Mouse (Mus musculus) activated CD4-positive, CD25-positive, alpha-beta regulatory T cell, adult 4 months (primary cell): ENCODE data around the gene Kcnk13. TPM values are rescaled to one million over a fixed set of nuclear protein-coding genes. Genes with fewer than 3 reads are reported as not detected.

Source experiments
- ATAC-seq: one replicate; pipeline ENCODE4 v1.8.0; 2017
- polyA plus RNA-seq, 2 experiments: library from polyadenylated mRNA; unstranded; fragments of 100-300 nt; shearing (Covaris generic); gene quantifications; one replicate each; pipeline ENCODE4 v1.2.1; 2017

The Kcnk13 gene
- polyA plus RNA-seq, 2 experiments from 2014 or later: not detected

DNA sequence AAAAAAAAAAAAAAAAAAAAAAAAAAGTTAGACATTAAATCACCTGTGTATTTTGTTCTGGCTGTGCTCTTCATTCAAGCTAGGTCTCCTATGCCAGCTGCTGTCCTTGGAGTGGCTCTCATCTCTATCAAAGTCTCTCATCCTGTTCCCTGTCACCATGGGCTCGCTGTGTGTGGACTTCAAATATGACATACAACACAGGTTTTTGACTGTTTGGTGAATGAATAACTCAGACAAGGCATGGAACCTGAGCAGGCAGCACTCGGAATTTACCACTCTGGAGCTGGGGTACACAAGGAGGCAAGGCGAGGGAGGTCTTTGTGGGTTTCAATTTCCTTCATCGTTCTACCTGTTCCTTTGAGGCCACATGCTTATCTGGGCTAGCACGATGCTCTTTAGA lies 50.8 kb downstream of the Kcnk13 start:
- no peak for ATAC-seq

- ATAC-seq: no peak
These were observed 53.4 kb downstream of the Kcnk13 start for GRCm38 (mm10) chr12:100017709-100018108.

DNA sequence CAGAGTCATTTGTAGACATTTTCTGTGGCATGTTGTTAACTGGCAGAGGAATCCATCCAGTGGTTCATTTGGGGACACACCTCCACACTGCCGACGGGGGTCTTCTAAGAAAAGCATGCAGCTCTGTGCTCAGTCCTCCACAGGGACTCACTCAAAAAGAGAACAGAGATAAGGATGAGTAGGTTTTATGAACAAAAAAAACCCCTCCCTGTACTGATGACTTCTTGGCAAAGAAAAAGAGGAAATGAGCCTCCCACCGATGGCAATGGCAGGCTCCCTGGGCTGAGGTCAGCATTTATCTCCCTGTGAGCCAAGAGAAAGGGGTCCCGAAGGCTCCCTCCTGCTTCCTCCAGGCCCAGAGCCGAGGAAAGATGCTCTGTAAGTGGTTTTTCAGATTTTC lies 58.2 kb downstream of the Kcnk13 start:
- ATAC-seq: no peak

DNA sequence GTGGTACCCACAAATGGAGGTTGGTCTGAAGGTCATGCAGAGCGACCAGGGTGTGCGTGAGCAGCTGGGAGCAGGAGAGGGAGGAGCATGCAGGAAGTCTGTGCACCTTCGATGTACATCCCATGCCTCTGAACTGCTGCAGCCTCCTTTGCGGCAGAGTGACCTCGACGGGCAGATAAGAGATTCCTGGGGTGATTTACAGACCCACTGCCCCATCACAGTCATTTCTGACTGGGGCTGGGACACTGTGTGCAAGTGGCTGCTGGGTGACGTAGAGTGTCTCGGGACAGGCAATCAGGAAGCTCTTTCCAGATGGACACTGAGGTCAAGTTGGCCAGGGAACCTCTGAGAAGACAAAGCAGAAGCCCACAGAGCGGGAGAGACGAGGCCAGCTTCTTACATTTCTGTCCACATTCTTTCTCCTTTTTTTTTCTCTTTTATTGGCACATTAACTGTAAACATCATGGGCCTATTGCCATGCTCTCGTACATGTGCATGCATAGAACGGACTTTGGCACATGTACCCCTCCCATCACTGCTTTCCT lies 59.6 kb downstream of the Kcnk13 start:
- no peak for ATAC-seq

- ATAC-seq: no peak
These were observed 61.4 kb downstream of the Kcnk13 start for GRCm38 (mm10) chr12:100025675-100026074.

GRCm38 (mm10) chr12:100026715-100027245 lies 62.5 kb downstream of the Kcnk13 start:
- no peak for ATAC-seq

DNA sequence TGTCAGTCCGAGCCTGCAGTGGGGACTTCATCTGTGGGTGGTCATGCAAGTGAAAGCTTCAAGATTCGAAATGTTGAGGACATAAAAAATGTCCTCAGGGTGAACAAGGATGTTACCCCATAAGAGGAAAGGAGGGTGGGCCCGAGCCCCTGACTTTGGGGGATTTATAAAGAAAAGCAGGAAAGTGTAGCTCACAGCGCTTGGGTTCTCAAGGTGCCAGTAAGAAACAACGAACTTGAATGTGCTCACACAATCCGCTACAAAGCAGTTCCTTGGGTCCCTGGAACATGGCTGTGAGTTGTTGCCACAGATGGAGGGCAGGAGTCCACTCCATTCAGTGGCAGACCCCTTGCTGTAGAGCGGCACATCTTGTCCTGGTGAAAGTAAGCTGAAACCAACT lies 63.0 kb downstream of the Kcnk13 start:
- ATAC-seq: no peak

DNA sequence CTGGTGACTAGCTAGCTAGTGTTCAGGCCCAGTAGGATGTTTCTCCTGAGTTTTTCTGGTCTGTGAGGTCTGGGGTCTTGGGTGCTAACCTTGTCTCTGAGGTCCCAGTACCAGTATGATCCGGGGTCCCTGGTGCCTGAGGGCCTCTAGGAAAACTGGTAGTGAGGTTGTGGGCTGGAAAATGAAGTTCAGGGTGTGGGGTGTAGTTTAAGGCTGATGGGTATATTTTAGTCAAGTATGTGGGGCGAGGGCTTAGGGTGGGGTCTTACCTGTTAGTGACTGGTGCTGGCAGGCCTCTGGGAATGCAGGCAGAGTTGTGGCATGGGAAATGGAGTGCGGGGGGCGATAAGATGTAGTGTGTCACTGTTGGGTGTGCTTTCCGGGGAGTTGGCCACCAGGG lies 67.4 kb downstream of the Kcnk13 start:
- no peak for ATAC-seq

- no peak for ATAC-seq
These were observed 68.2 kb downstream of the Kcnk13 start for GRCm38 (mm10) chr12:100032521-100032920.

GRCm38 (mm10) chr12:100038741-100039262 lies 74.5 kb downstream of the Kcnk13 start:
- no peak for ATAC-seq

DNA sequence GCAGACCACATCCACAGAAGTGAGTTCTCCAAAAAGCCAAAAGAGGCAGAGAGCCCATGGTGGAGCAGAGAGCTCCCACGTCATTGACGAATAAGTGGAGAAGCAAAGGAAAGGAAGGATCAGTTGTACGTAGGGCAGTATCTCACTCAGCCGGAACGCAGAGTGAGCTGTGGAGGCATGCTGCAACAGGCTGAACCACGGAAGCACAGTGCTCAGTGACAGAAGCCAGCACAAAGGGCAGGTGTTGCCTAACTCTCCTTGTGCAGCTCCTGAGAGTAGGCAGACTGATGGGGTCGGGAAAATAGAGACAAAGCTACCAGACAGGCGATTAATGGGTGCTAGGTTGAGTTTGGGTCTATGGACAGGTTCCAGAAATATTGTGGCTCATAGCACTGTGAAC lies 77.8 kb downstream of the Kcnk13 start:
- no peak for ATAC-seq

- no peak for ATAC-seq
These were observed 80.4 kb downstream of the Kcnk13 start for GRCm38 (mm10) chr12:100044704-100045103.

DNA sequence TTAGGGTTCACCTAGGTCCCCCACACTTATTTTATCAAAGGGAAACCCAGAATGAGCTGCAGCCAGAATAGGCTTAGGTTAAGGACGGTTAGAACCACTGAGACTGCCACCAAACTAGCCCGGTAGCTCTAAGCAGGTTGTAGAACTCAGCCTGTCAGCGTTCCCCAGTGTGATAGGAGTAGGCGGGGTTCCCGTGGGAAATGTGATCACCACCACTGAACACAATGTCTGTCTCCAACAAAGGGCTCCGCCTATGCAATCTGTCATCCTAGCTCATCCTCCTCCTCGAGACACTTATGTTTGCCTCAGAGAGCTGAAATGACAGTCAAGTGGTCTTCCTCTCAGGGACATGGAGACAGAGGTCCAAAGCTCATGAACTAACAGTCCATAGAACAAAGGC lies 86.3 kb downstream of the Kcnk13 start:
- no peak for ATAC-seq

DNA sequence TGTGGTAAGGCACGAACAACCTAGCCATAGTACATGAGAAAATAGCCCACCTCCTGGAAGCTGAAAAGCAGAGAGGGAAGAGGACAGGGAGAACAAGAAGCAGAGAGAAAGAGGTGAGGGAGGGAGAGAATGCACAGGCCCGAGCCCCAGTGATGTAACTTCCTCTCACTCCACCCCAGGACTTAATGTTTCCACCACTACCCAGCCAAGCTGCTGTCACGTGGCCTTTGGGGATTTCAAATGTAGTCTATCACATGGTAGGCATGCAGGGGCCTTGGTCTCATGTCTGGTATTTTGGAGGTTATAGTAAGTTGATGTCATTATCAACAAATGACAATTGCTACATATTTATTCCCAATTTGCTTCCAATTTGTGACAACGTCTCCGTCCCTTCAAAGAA lies 89.3 kb downstream of the Kcnk13 start:
- ATAC-seq: no peak

GRCm38 (mm10) chr12:100061071-100061470 lies 96.8 kb downstream of the Kcnk13 start:
- ATAC-seq: no peak

- no peak for ATAC-seq
These were observed 97.5 kb downstream of the Kcnk13 start for GRCm38 (mm10) chr12:100061826-100062225.

- ATAC-seq: no peak
These were observed 98.3 kb downstream of the Kcnk13 start for GRCm38 (mm10) chr12:100062584-100062983.

GRCm38 (mm10) chr12:100065109-100065508 lies 100.8 kb downstream of the Kcnk13 start:
- ATAC-seq: no peak

- ATAC-seq: no peak
These were observed 103.2 kb downstream of the Kcnk13 start for GRCm38 (mm10) chr12:100067477-100067876.

- no peak for ATAC-seq
These were observed 108.9 kb downstream of the Kcnk13 start for GRCm38 (mm10) chr12:100073201-100073672.

DNA sequence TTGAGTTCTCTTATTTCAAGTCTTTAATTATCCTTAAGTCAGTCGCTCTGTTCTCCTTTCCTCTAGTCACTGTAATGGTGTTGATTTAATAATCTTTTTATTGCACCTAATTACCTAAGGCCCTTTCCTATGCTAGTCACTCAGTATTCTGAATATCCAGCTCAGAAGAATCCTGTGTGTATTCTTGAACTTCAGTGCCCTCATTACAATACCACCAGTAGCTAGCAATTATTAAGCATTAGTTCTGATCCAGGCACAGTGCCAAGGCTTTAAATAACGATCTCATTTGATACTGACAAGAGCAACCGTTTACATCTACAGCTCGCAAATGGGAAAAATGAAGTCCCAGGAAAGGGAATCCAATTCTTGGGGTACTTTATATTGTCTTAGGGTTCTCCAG lies 111.4 kb downstream of the Kcnk13 start:
- no peak for ATAC-seq

GRCm38 (mm10) chr12:100079636-100080286 lies 115.5 kb downstream of the Kcnk13 start:
- no peak for ATAC-seq

GRCm38 (mm10) chr12:100088026-100088425 lies 123.7 kb downstream of the Kcnk13 start:
- ATAC-seq: no peak

DNA sequence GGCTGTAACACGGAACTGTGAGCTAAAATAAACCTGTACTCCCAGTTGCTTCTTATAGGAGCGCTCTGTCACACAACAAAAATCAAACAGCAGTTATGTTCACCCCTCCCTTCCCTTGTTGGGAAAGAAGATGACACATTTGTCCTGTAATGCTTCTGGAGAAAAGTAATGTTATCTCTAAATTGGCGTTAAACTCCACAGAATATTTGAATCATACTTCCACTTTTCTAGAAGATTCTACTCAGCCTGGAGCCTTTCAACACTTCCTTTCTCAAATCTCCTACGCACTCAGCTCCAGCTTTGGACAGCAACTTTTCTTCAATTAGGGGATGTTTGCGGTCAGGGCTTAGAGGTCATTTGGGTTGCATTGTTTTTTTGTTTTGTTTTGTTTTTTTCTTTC lies 125.0 kb downstream of the Kcnk13 start:
- no peak for ATAC-seq
